Mouse (Mus musculus): ENCODE measurements at regions not wholly inside any gene's neighbourhood (a gene's known extent, or its start where the extent isn't known, plus 50 kb on each side); places are given as distances from the start of the nearest gene placed in this dataset.

- TF ChIP-seq CTCF (IDR thresholded peaks at IDR 0.05; ENCODE audit: low read depth, low read length), result no peak
- no peak for TF ChIP-seq POLR2A (IDR thresholded peaks at IDR 0.05; ENCODE audit: borderline replicate concordance, low read depth, low read length)
Measured at GRCm38 (mm10) chr13:106027913-106028312, 584.5 kb downstream of the Htr1a start.

Measured in bone marrow macrophage, adult 2 months (primary cell).